Mouse (Mus musculus): ENCODE measurements at regions not wholly inside any gene's neighbourhood (a gene's known extent, or its start where the extent isn't known, plus 50 kb on each side); places are given as distances from the start of the nearest gene placed in this dataset.

- under 1% methylated on average over 30 of the region's 30 CpGs for WGBS
- Histone ChIP-seq H3K4me3 (replicated peaks; ENCODE audit: extremely low read depth, low read depth, low read length) (peak overlapping the region; percentile 52), H3K4me1 (ENCODE audit: control insufficient read depth, insufficient read depth, low read length) (peaks cover 2% of the 10 kb centered on the region; the same call in 1 of the 2 replicates)
- TF ChIP-seq CTCF (IDR thresholded peaks at IDR 0.05; ENCODE audit: insufficient read depth, low read length) (no peak), POLR2A (IDR thresholded peaks at IDR 0.05; ENCODE audit: borderline replicate concordance, extremely low read depth, low read depth, low read length) (no peak)
- DNase-seq, result no peak
Observed at GRCm38 (mm10) chr14:115040091-115040571, 51.9 kb upstream of the Gpc5 start.

DNA sequence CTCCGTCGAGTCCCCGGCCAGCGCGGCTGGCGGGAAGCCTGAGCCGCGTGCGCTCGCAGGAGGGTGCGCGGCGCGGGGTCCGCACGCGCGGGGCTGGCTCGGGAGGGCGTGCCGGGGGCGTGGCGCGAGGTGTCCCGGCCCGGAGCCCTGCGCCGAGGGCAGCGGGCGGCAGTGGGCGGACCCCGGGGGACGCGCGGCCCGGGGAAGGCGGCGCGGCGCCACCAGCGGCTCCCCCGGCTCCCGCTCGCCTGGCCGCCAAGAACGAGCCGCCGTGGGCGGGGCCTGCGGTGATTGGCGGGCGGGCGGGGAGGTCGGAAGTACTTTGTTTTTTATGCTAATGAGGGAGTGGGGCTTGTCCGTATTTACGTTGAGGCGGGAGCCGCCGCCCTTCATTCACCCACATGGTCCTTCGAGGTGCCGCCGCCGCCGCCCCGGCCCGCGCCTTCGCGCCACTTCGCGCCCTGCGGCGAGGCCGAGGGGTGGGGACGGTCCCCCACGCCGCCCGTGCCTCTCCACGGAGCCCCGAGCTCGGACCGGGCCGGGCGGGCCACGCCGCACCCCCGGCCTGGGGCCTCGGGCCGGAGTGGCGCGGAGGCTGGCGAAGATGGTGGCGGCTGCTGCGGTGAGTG lies 51.3 kb upstream of the Gpc5 start:
- TF ChIP-seq POLR2A (IDR thresholded peaks at IDR 0.05; ENCODE audit: borderline replicate concordance, extremely low read depth, low read depth, low read length) (peak; percentile 51; the same call in 1 of the 2 replicates), CTCF (IDR thresholded peaks at IDR 0.05; ENCODE audit: insufficient read depth, low read length) (no peak)
- H3K4me3 ChIP-seq (replicated peaks; ENCODE audit: extremely low read depth, low read depth, low read length), result peak overlapping the region; percentile 79
- WGBS, result 1% methylated on average over 92 of the region's 94 CpGs
- peaks cover 2% of the 10 kb centered on the region; the same call in 1 of the 2 replicates for H3K4me1 ChIP-seq (ENCODE audit: control insufficient read depth, insufficient read depth, low read length)
- peak; percentile 87 for DNase-seq

DNA sequence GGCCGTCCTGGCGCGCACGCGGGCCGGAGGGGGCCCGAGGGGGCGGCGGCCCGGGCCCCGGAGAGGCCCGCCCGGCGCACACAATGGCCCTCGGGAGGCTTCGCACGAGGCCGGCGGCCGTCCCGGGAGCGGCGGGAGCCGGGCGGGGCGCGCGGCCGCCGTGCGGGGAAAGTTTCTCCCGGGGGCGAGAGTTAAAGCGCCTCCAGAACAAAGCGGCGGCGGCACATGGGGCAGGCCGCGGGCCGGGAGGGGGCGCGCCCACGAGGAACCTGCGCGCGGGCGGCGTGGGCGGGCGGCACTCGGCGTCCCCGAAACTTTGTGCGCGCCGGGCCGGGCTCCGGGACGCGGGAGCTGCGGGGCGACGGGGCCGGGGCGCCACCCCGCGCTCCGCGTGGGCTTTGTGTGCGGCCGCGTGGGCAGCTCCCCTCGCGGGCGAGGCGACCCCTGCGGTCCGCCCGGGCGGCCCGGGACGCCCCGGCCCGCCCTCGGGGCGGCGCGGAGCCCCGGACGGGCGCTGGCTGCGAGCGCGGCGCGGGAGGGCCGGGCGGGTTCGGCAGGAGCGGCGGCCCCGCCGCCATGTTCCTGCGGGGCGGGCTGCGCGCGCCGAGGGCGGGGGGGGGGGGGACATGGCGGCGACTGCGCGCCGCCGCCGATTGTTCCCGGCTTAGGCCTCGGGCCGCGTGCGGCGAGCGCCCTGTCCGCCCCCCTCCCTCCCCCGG lies 50.5 kb upstream of the Gpc5 start:
- peak; percentile 40 for DNase-seq
- WGBS, result under 1% methylated on average over 86 of the region's 126 CpGs
- H3K4me1 ChIP-seq (ENCODE audit: control insufficient read depth, insufficient read depth, low read length), result peaks cover 2% of the 10 kb centered on the region; the same call in 1 of the 2 replicates
- TF ChIP-seq POLR2A (IDR thresholded peaks at IDR 0.05; ENCODE audit: borderline replicate concordance, extremely low read depth, low read depth, low read length) (no peak), CTCF (IDR thresholded peaks at IDR 0.05; ENCODE audit: insufficient read depth, low read length) (no peak)
- H3K4me3 ChIP-seq (replicated peaks; ENCODE audit: extremely low read depth, low read depth, low read length), result peak overlapping the region; percentile 79

DNA sequence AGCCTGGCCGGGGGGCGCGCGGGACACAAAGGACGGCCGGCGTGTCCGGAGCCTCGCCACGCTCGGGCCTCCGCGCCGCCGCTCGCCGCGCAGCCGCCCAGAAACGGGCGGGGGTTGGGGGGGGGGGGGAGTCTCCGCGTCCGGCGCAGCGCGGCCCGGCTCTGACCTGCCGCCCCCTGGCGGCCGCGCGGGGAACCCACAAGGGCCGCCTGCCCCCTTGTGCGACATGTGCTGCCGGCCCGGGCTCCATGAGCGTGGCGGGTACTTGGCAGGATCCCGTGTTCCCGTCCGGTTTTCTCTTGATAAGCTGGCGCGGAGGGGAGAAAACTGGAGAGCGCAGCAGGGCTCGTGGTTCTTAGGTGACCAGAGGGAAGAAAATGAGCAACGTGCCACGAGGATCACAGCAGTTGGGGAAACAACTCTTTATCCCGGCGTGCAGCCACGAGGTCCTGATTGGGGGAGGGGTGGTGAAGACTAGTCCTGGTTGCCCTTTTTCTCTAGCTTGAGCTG lies 49.9 kb upstream of the Gpc5 start:
- Histone ChIP-seq H3K4me3 (replicated peaks; ENCODE audit: extremely low read depth, low read depth, low read length) (peak overlapping the region; percentile 79), H3K4me1 (ENCODE audit: control insufficient read depth, insufficient read depth, low read length) (peaks cover 2% of the 10 kb centered on the region; the same call in 1 of the 2 replicates)
- TF ChIP-seq CTCF (IDR thresholded peaks at IDR 0.05; ENCODE audit: insufficient read depth, low read length), result no peak; the same call in 1 of the 2 replicates
- TF ChIP-seq POLR2A (IDR thresholded peaks at IDR 0.05; ENCODE audit: borderline replicate concordance, extremely low read depth, low read depth, low read length), result no peak
- under 1% methylated on average over 26 of the region's 51 CpGs for WGBS
- peak; percentile 80 for DNase-seq
